Mouse (Mus musculus): ENCODE data around the gene Pramel6.
A peak's percentile ranks its signal among the peaks of the same experiment; 100 is the strongest.

- TF ChIP-seq CTCF (conservative IDR thresholded peaks at IDR 0.05; ENCODE audit: low read length), result peak; percentile 34
- TF ChIP-seq POU5F1 (IDR thresholded peaks at IDR 0.05; ENCODE audit: borderline replicate concordance, low read length), result no peak
- no peak for TF ChIP-seq NANOG (IDR thresholded peaks at IDR 0.05; ENCODE audit: borderline replicate concordance, low read length)
Measured at GRCm38 (mm10) chr2:87480207-87480606, 26.2 kb upstream of the Pramel6 start.
